Mouse (Mus musculus) layer of hippocampus, adult 9-11 months (tissue): ENCODE measurements around the gene Flrt2.

Experiments used
- DNase-seq: peaks from one replicate; pipeline ENCODE4 v3.0.0; 2022

Flrt2 gene

GRCm38 (mm10) chr12:95737571-95737970 lies 45.5 kb downstream of the Flrt2 start:
- DNase-seq = no peak

GRCm38 (mm10) chr12:95738031-95738430 lies 46.0 kb downstream of the Flrt2 start:
- DNase-seq = peak; percentile 45

GRCm38 (mm10) chr12:95738491-95739135 lies 46.6 kb downstream of the Flrt2 start:
- DNase-seq = no peak

GRCm38 (mm10) chr12:95739739-95740138 lies 47.7 kb downstream of the Flrt2 start:
- DNase-seq = peak; percentile 72

- no peak for DNase-seq
Measured at GRCm38 (mm10) chr12:95741296-95741695, 49.3 kb downstream of the Flrt2 start.

GRCm38 (mm10) chr12:95744307-95744706 lies 52.3 kb downstream of the Flrt2 start:
- no peak for DNase-seq

- DNase-seq = peak; percentile 69
Measured at GRCm38 (mm10) chr12:95746856-95747579, 55.0 kb downstream of the Flrt2 start.

- no peak for DNase-seq
Measured at GRCm38 (mm10) chr12:95748760-95749159, 56.7 kb downstream of the Flrt2 start.

- DNase-seq = no peak
Measured at GRCm38 (mm10) chr12:95749248-95749647, 57.2 kb downstream of the Flrt2 start.

- no peak for DNase-seq
Measured at GRCm38 (mm10) chr12:95759212-95759746, 67.3 kb downstream of the Flrt2 start.

- no peak for DNase-seq
Measured at GRCm38 (mm10) chr12:95765255-95765654, 73.2 kb downstream of the Flrt2 start.

GRCm38 (mm10) chr12:95769041-95769440 lies 77.0 kb downstream of the Flrt2 start:
- DNase-seq = no peak

GRCm38 (mm10) chr12:95770251-95770650 lies 78.2 kb downstream of the Flrt2 start:
- no peak for DNase-seq

- no peak for DNase-seq
Measured at GRCm38 (mm10) chr12:95790146-95790545, 98.1 kb downstream of the Flrt2 start.

- DNase-seq = no peak
Measured at GRCm38 (mm10) chr12:95816660-95817059, 124.6 kb downstream of the Flrt2 start.
